Mouse (Mus musculus) small intestine, adult 2 months (tissue): Measurements from ENCODE around the gene Csf2rb2. TPM values are rescaled to one million over a fixed set of nuclear protein-coding genes. Genes with fewer than 3 reads are reported as not detected.
A peak's percentile ranks its signal among the peaks of the same experiment; 100 is the strongest.
"Not testable (repeated sequence)": the region's sequence is repeated elsewhere in the genome, so short reads cannot be mapped to it uniquely, and the experiment has no call there.

ENCODE experiments used
- H3K27ac ChIP-seq: fragments of 200-500 bp; 2 replicates; pipeline ENCODE4 v1.5.1; 2012; ENCODE audit warnings: low read depth, low read length, control low read depth, inconsistent platforms; ENCODE audit not compliant: insufficient read depth
- H3K27me3 ChIP-seq: fragments of 200-500 bp; 2 replicates; pipeline ENCODE4 v1.6.1; 2012; ENCODE audit warnings: mild to moderate bottlenecking, moderate library complexity, low read length, inconsistent platforms; ENCODE audit not compliant: control insufficient read depth, insufficient read depth
- H3K36me3 ChIP-seq: fragments of 200-500 bp; 2 replicates; pipeline ENCODE4 v1.6.1; 2012; ENCODE audit warnings: mild to moderate bottlenecking, low read length, control low read depth, inconsistent platforms; ENCODE audit not compliant: control insufficient read depth, insufficient read depth
- H3K4me1 ChIP-seq: fragments of 200-500 bp; 2 replicates; pipeline ENCODE4 v1.6.1; 2012; ENCODE audit warnings: low read length, inconsistent platforms, mixed read lengths; ENCODE audit not compliant: control insufficient read depth, insufficient read depth, insufficient read length
- H3K4me3 ChIP-seq: fragments of 200-500 bp; 2 replicates; pipeline ENCODE4 v1.5.1; 2012; ENCODE audit warnings: low read depth, mild to moderate bottlenecking, control low read depth, inconsistent platforms, low read length, moderate library complexity
- CTCF ChIP-seq: fragments of 200-500 bp; IDR thresholded peaks from 2 replicates; pipeline ENCODE4 v1.5.1; 2012; ENCODE audit warnings: low read depth, mild to moderate bottlenecking, control low read depth, inconsistent platforms, low read length, moderate library complexity, mixed read lengths; ENCODE audit not compliant: insufficient replicate concordance, insufficient read length; ENCODE audit errors: extremely low read depth
- POLR2A ChIP-seq: fragments of 200-500 bp; IDR thresholded peaks from 2 replicates; pipeline ENCODE4 v1.6.1; 2012; ENCODE audit warnings: low read depth, mild to moderate bottlenecking, control low read depth, inconsistent platforms, low read length, moderate library complexity
- WGBS: fragments of 180-500 bp; shearing (Covaris S2); methylation state at CpG from one replicate; pipeline ENCODE4 v1.1.7; 2018; 5-methylcytosine and 5-hydroxymethylcytosine counted together
- polyA plus RNA-seq: library from polyadenylated mRNA; depleted of rRNA; stranded (reverse); fragments of >200 nt; gene quantifications from 2 replicates; pipeline ENCODE4 v1.2.3, GENCODE M21; 2012

The Csf2rb2 gene
- polyA plus RNA-seq, 1 experiment = 3.5 TPM

GRCm38 (mm10) chr15:78263286-78263685, 42.2 kb downstream of the Csf2rb2 start:
- H3K27ac ChIP-seq = no peak overlapping the region
- no peaks in the 10 kb centered on the region for H3K27me3 ChIP-seq
- H3K4me3 ChIP-seq = no peak overlapping the region
- no peaks in the 10 kb centered on the region for H3K36me3 ChIP-seq
- H3K4me1 ChIP-seq = no peaks in the 10 kb centered on the region
- no peak for TF ChIP-seq POLR2A
- TF ChIP-seq CTCF = no peak
- 74% methylated on average over 3 of the region's 3 CpGs for WGBS

DNA sequence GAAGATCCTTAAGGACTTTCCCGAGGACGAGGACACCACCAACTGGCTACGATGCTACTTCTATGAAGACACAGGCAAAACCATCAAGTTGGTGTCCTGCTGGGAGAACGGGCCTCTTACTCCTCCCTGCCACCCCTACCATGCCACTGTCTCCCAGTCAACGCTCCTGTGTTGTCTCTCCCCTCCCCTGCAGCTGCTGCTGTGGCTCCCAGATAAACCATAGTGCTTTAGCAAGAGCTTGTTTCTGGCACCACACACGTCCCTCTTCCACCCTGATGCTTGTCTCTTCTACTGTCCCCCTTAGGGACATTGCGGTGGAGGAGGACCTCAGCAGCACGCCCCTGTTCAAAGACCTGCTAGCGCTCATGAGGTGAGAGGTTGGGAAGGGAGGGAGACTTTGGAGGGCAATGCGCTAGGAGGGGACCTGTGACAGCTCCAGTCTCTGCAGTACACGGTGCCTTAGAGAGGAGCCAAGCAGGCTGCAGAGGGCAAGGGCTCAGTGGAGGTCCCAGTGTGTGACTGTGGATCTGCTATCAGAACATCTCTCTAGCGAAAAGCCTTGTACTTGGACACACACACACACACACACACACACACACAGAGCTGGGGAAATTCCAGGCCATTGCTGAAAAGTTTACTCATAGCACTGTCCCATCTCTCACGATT, 44.7 kb downstream of the Csf2rb2 start:
- Histone ChIP-seq H3K27ac (no peak overlapping the region), H3K36me3 (no peaks in the 10 kb centered on the region), H3K27me3 (no peaks in the 10 kb centered on the region), H3K4me3 (no peak overlapping the region), H3K4me1 (no peaks in the 10 kb centered on the region)
- 62% methylated on average over 13 of the region's 13 CpGs for WGBS
- TF ChIP-seq POLR2A (no peak), CTCF (no peak)

- H3K27ac ChIP-seq = peak overlapping the region; percentile 67
- no peak overlapping the region for H3K4me3 ChIP-seq
- H3K27me3 ChIP-seq = no peaks in the 10 kb centered on the region
- H3K4me1 ChIP-seq = no peaks in the 10 kb centered on the region
- no peaks in the 10 kb centered on the region for H3K36me3 ChIP-seq
- no peak for TF ChIP-seq CTCF
- TF ChIP-seq POLR2A = no peak
- 67% methylated on average over 10 of the region's 10 CpGs for WGBS
Measured at GRCm38 (mm10) chr15:78258246-78258865, 47.2 kb downstream of the Csf2rb2 start.

GRCm38 (mm10) chr15:78257326-78258050, 48.0 kb downstream of the Csf2rb2 start:
- WGBS = 34% methylated on average over 7 of the region's 7 CpGs
- H3K27ac ChIP-seq = peak overlapping the region; percentile 67
- TF ChIP-seq POLR2A (no peak), CTCF (peak; percentile 74; the same call in 1 of the 2 replicates)
- H3K4me1 ChIP-seq = no peaks in the 10 kb centered on the region
- no peaks in the 10 kb centered on the region for H3K27me3 ChIP-seq
- H3K36me3 ChIP-seq = no peaks in the 10 kb centered on the region
- H3K4me3 ChIP-seq = no peak overlapping the region

DNA sequence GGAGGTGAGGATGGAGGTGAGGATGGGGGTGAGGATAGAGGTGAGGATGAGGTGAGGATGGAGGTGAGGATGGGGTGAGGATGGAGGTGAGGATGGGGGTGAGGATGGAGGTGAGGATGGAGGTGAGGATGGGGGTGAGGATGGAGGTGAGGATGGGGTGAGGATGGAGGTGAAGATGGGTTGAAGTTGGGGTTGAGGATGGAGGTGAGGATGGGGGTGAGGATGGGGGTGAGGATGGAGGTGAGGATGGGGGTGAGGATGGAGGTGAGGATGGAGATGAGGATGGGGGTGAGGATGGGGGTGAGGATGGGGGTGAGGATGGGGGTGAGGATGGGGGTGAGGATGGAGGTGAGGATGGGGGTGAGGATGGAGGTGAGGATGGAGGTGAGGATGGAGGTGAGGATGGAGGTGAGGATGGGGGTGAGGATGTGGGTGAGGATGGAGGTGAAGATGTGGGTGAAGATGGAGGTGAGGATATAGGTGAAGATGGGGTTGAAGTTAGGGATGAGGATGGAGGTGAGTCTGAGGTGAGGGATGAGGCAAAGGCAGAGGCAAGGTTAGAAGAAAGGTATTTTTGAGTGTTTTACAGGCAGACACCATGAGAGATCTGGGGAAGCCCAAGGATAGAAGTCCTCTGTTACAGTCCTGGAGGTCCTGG, 48.8 kb downstream of the Csf2rb2 start:
- H3K27me3 ChIP-seq, H3K4me3 ChIP-seq, H3K36me3 ChIP-seq, H3K27ac ChIP-seq, H3K4me1 ChIP-seq: not testable (repeated sequence)

GRCm38 (mm10) chr15:78254751-78255150, 50.8 kb downstream of the Csf2rb2 start:
- no peak overlapping the region for H3K4me3 ChIP-seq
- 23% methylated on average over 20 of the region's 20 CpGs for WGBS
- no peak overlapping the region for H3K27ac ChIP-seq
- no peaks in the 10 kb centered on the region for H3K27me3 ChIP-seq
- no peaks in the 10 kb centered on the region for H3K36me3 ChIP-seq
- TF ChIP-seq POLR2A = no peak
- no peak for TF ChIP-seq CTCF
- H3K4me1 ChIP-seq = no peaks in the 10 kb centered on the region

GRCm38 (mm10) chr15:78248410-78248809, 57.1 kb downstream of the Csf2rb2 start:
- no peak overlapping the region for H3K4me3 ChIP-seq
- H3K36me3 ChIP-seq = no peaks in the 10 kb centered on the region
- 0 out of 2 replicates have a peak, but pooled peaks cover 4% of the 10 kb centered on the region for H3K4me1 ChIP-seq
- TF ChIP-seq POLR2A = no peak
- no peak for TF ChIP-seq CTCF
- no peak overlapping the region for H3K27ac ChIP-seq
- 22% methylated on average over 3 of the region's 3 CpGs for WGBS
- H3K27me3 ChIP-seq = no peaks in the 10 kb centered on the region
